Mouse (Mus musculus): ENCODE data around the gene Hmcn1. TPM values are rescaled to one million over a fixed set of nuclear protein-coding genes. Genes with fewer than 3 reads are reported as not detected.

The Hmcn1 gene
- polyA plus RNA-seq, 1 experiment: not detected

GRCm38 (mm10) chr1:150783070-150783842, 210.0 kb downstream of the Hmcn1 start:
- Histone ChIP-seq H3K4me1 (ENCODE audit: control insufficient read depth, insufficient read depth, low read length) (no peaks in the 10 kb centered on the region), H3K4me3 (ENCODE audit: insufficient read depth, low read depth, low read length) (no peak overlapping the region), H3K27ac (ENCODE audit: insufficient read depth, low read depth, low read length) (no peak overlapping the region)
- WGBS: 83% methylated on average over 15 of the region's 15 CpGs
- no peak for TF ChIP-seq CTCF (IDR thresholded peaks at IDR 0.05; ENCODE audit: insufficient read depth, low read depth, low read length)
- no peak for TF ChIP-seq POLR2A (IDR thresholded peaks at IDR 0.05; ENCODE audit: insufficient read depth, low read depth, low read length)

- 62% methylated on average over 2 of the region's 2 CpGs for WGBS
- H3K27ac ChIP-seq (ENCODE audit: insufficient read depth, low read depth, low read length): no peak overlapping the region
- H3K4me1 ChIP-seq (ENCODE audit: control insufficient read depth, insufficient read depth, low read length): no peaks in the 10 kb centered on the region
- no peak for TF ChIP-seq POLR2A (IDR thresholded peaks at IDR 0.05; ENCODE audit: insufficient read depth, low read depth, low read length)
- TF ChIP-seq CTCF (IDR thresholded peaks at IDR 0.05; ENCODE audit: insufficient read depth, low read depth, low read length): no peak
- H3K4me3 ChIP-seq (ENCODE audit: insufficient read depth, low read depth, low read length): no peak overlapping the region
Observed at GRCm38 (mm10) chr1:150779902-150780301, 213.3 kb downstream of the Hmcn1 start.

GRCm38 (mm10) chr1:150776741-150777140, 216.5 kb downstream of the Hmcn1 start:
- no peaks in the 10 kb centered on the region for H3K4me1 ChIP-seq (ENCODE audit: control insufficient read depth, insufficient read depth, low read length)
- TF ChIP-seq POLR2A (IDR thresholded peaks at IDR 0.05; ENCODE audit: insufficient read depth, low read depth, low read length): no peak
- TF ChIP-seq CTCF (IDR thresholded peaks at IDR 0.05; ENCODE audit: insufficient read depth, low read depth, low read length): no peak
- no peak overlapping the region for H3K4me3 ChIP-seq (ENCODE audit: insufficient read depth, low read depth, low read length)
- H3K27ac ChIP-seq (ENCODE audit: insufficient read depth, low read depth, low read length): no peak overlapping the region

DNA sequence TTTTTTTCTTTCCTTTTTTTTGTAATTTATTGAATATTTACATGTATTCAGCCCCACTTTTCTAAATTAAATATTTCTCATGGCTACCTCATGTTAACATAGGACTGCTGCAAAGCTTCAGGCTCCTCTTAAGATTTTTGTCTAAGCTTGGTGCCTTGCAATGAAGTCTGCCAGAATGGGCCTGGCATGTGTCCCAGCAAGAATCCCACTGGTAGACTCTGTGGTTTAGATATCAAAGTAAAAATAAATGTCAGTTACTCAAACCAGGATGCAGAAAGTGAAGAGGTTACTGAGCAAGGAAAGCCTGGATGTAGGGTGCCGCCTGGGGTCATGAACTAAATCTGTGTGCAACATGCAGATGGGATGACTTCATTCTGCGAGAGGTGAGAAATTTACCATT, 217.5 kb downstream of the Hmcn1 start:
- TF ChIP-seq POLR2A (IDR thresholded peaks at IDR 0.05; ENCODE audit: insufficient read depth, low read depth, low read length): no peak
- no peak for TF ChIP-seq CTCF (IDR thresholded peaks at IDR 0.05; ENCODE audit: insufficient read depth, low read depth, low read length)
- Histone ChIP-seq H3K27ac (ENCODE audit: insufficient read depth, low read depth, low read length) (no peak overlapping the region), H3K4me3 (ENCODE audit: insufficient read depth, low read depth, low read length) (no peak overlapping the region), H3K4me1 (ENCODE audit: control insufficient read depth, insufficient read depth, low read length) (no peaks in the 10 kb centered on the region)
- WGBS: 83% methylated on average over 2 of the region's 2 CpGs

- no peak overlapping the region for H3K27ac ChIP-seq (ENCODE audit: insufficient read depth, low read depth, low read length)
Observed at GRCm38 (mm10) chr1:150772958-150773357, 220.3 kb downstream of the Hmcn1 start.

DNA sequence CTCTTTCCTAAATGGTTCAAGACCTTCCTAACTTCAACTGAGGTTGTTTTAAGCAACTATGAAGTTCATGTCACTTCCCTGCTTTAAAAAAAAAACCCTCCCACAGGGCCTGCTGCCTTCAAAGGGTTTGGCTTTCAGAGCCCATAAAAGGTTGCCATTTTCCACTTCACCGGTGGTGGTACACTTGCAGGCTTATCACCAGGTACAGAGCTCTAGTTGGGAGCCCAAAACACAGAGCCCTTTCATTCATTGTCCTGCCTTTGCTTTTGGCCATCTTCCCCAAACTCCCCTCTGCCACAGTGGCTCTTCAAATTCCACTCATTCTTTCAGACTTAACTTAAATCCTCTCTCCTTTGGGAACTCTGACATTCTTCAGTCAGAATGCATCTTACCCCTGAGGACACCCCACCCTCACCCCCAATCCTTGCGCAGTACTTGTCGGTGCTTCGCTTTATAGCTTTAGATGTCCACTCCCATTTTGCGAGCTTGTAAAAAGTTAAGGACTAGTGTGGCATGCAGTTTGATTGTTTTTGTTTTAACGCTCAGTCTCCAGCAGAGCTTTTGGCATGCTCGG, 222.2 kb downstream of the Hmcn1 start:
- no peak overlapping the region for H3K4me3 ChIP-seq (ENCODE audit: insufficient read depth, low read depth, low read length)
- H3K27ac ChIP-seq (ENCODE audit: insufficient read depth, low read depth, low read length): no peak overlapping the region
- WGBS: 35% methylated on average over 7 of the region's 7 CpGs
- no peaks in the 10 kb centered on the region for H3K4me1 ChIP-seq (ENCODE audit: control insufficient read depth, insufficient read depth, low read length)
- TF ChIP-seq CTCF (IDR thresholded peaks at IDR 0.05; ENCODE audit: insufficient read depth, low read depth, low read length) (no peak), POLR2A (IDR thresholded peaks at IDR 0.05; ENCODE audit: insufficient read depth, low read depth, low read length) (no peak)

More at GRCm38 (mm10) chr1:150772958-150773357, 220.3 kb downstream of the Hmcn1 start:
- Histone ChIP-seq H3K4me3 (ENCODE audit: insufficient read depth, low read depth, low read length) (no peak overlapping the region), H3K4me1 (ENCODE audit: control insufficient read depth, insufficient read depth, low read length) (no peaks in the 10 kb centered on the region)
- TF ChIP-seq POLR2A (IDR thresholded peaks at IDR 0.05; ENCODE audit: insufficient read depth, low read depth, low read length) (no peak), CTCF (IDR thresholded peaks at IDR 0.05; ENCODE audit: insufficient read depth, low read depth, low read length) (no peak)
- 87% methylated on average over 3 of the region's 3 CpGs for WGBS

GRCm38 (mm10) chr1:150769836-150770235, 223.4 kb downstream of the Hmcn1 start:
- no peak overlapping the region for H3K4me3 ChIP-seq (ENCODE audit: insufficient read depth, low read depth, low read length)
- no peaks in the 10 kb centered on the region for H3K4me1 ChIP-seq (ENCODE audit: control insufficient read depth, insufficient read depth, low read length)
- 83% methylated on average over 2 of the region's 2 CpGs for WGBS
- no peak for TF ChIP-seq POLR2A (IDR thresholded peaks at IDR 0.05; ENCODE audit: insufficient read depth, low read depth, low read length)
- no peak for TF ChIP-seq CTCF (IDR thresholded peaks at IDR 0.05; ENCODE audit: insufficient read depth, low read depth, low read length)
- no peak overlapping the region for H3K27ac ChIP-seq (ENCODE audit: insufficient read depth, low read depth, low read length)

- no peak overlapping the region for H3K27ac ChIP-seq (ENCODE audit: insufficient read depth, low read depth, low read length)
- WGBS: 90% methylated on average over 4 of the region's 4 CpGs
- H3K4me3 ChIP-seq (ENCODE audit: insufficient read depth, low read depth, low read length): no peak overlapping the region
- H3K4me1 ChIP-seq (ENCODE audit: control insufficient read depth, insufficient read depth, low read length): no peaks in the 10 kb centered on the region
- TF ChIP-seq POLR2A (IDR thresholded peaks at IDR 0.05; ENCODE audit: insufficient read depth, low read depth, low read length): no peak
- TF ChIP-seq CTCF (IDR thresholded peaks at IDR 0.05; ENCODE audit: insufficient read depth, low read depth, low read length): no peak
Observed at GRCm38 (mm10) chr1:150761678-150762077, 231.6 kb downstream of the Hmcn1 start.

GRCm38 (mm10) chr1:150760801-150761331, 232.4 kb downstream of the Hmcn1 start:
- no peak overlapping the region for H3K27ac ChIP-seq (ENCODE audit: insufficient read depth, low read depth, low read length)
- H3K4me3 ChIP-seq (ENCODE audit: insufficient read depth, low read depth, low read length): no peak overlapping the region
- no peaks in the 10 kb centered on the region for H3K4me1 ChIP-seq (ENCODE audit: control insufficient read depth, insufficient read depth, low read length)
- 28% methylated on average over 2 of the region's 2 CpGs for WGBS
- TF ChIP-seq CTCF (IDR thresholded peaks at IDR 0.05; ENCODE audit: insufficient read depth, low read depth, low read length): no peak
- no peak for TF ChIP-seq POLR2A (IDR thresholded peaks at IDR 0.05; ENCODE audit: insufficient read depth, low read depth, low read length)
